Mouse (Mus musculus) bone marrow macrophage, adult 2 months (primary cell): Measurements from ENCODE around the gene L1cam. TPM values are rescaled to one million over a fixed set of nuclear protein-coding genes. Genes with fewer than 3 reads are reported as not detected.

Experiments used
- H3K27ac ChIP-seq: 2 replicates; pipeline ENCODE4 v1.5.1; 2012; ENCODE audit warnings: low read depth, low read length; ENCODE audit not compliant: insufficient read depth
- H3K4me1 ChIP-seq: 2 replicates; pipeline ENCODE4 v1.6.1; 2012; ENCODE audit warnings: low read length; ENCODE audit not compliant: control insufficient read depth, insufficient read depth
- H3K4me3 ChIP-seq: 2 replicates; pipeline ENCODE4 v1.5.1; 2012; ENCODE audit warnings: mild to moderate bottlenecking, low read length, moderate library complexity; ENCODE audit not compliant: insufficient read depth
- CTCF ChIP-seq: IDR thresholded peaks from 2 replicates; pipeline ENCODE4 v1.5.1; 2012; ENCODE audit warnings: low read depth, mild to moderate bottlenecking, low read length, moderate library complexity
- POLR2A ChIP-seq: IDR thresholded peaks from 2 replicates; pipeline ENCODE4 v1.6.1; 2012; ENCODE audit warnings: mild to moderate bottlenecking, low read depth, low read length, borderline replicate concordance
- polyA plus RNA-seq: library from polyadenylated mRNA; stranded (reverse); fragments of >200 nt; gene quantifications from 2 replicates; pipeline ENCODE4 v1.2.4, GENCODE M21; 2012; ENCODE audit not compliant: missing spikeins, insufficient read depth, insufficient read length

L1cam gene
- polyA plus RNA-seq = 32.0 and 36.6 TPM in 2 replicates

DNA sequence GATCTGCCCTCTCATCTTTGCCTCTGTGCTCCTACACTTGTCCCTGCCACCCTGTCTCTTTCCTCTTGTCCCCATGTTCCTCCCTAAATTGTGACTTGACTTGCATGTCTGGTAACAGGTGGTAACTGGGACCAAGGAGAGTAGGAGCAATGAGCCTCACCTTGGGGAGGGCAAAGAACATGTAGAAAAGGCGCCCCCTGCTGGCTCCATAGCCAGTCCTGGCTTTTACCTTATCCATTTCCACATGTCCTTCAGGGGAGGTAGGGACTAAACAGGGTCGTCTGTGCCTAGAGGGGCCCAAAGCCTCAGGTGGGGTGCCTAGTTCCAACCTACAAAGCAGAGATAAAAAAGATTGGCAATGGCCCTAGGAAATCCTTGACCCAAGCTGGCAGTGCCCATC lies at the start of gene L1cam:
Gene L1cam, minus strand, starts transcription at position 387 of the 400 bp plus-strand sequence.
- TF ChIP-seq POLR2A (no peak), CTCF (peak; percentile 21; the same call in 1 of the 2 replicates)
- Histone ChIP-seq H3K4me3 (no peak within 1 kb of the TSS), H3K27ac (no peak within 1 kb of the TSS), H3K4me1 (no peaks in the 10 kb centered on the region)

DNA sequence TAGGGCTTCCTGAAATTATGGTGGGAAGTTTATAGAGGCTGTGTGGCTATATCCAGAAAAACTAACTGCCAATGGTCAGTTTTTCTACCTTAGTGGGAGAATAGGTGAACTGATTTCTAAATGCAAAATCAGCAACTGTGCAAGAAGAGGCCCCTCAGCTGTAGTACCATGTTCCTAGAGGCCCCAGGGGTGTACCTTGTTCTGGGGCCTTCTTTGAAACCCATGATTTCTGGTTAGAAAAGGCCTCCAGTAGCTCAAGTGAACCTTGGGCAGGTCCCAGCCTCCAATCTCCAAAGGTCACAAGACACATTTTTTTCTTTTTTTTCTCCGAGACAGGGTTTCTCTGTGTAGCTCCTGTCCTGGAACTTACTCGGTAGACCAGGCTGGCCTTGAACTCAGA lies 46.4 kb upstream of the L1cam start:
- no peak overlapping the region for H3K4me3 ChIP-seq
- TF ChIP-seq CTCF (no peak), POLR2A (no peak)
- no peak overlapping the region for H3K27ac ChIP-seq
- H3K4me1 ChIP-seq = peaks cover 8% of the 10 kb centered on the region

DNA sequence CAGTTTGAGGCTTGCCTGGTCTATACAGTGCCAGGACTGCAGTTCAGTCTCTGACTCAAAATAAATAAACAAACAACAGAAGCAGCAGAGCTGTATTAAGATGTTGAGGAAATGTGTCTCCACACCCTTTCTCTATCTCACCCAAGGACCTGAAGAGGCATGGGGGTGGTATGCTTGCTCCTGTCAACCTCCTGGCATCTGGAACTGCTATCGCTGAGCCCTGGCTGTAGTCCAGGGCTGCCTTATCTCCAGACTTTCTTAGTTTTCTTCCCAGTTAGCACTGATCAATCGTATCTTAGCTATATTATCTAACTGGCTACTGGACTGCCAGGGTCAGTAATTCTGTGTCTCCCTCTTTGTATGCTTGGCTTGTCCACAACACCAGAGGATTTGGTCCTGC lies 46.0 kb upstream of the L1cam start:
- Histone ChIP-seq H3K27ac (no peak overlapping the region), H3K4me1 (peaks cover 8% of the 10 kb centered on the region), H3K4me3 (no peak overlapping the region)
- TF ChIP-seq CTCF = no peak
- no peak for TF ChIP-seq POLR2A

DNA sequence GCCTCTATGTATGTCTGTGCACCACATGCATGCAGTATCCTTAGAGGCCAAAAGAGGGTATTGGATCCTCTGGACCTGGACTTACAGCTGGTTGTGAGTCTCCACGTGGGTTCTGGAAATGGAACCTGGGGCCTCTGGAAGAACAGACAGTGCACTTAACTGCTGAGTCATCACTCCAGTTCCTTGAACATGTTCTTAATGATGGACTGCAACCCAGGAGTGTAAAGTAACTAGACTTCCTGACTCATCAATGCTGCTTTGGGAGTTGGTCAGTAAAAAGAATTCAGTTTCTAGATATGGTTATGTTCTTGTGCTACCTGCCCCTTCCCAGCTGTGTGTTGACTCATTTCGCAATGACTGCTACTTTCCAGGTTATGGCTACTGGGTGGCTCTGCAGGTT lies 36.0 kb upstream of the L1cam start:
- no peak for TF ChIP-seq CTCF
- H3K4me3 ChIP-seq = no peak overlapping the region
- H3K27ac ChIP-seq = no peak overlapping the region
- H3K4me1 ChIP-seq = peaks cover 18% of the 10 kb centered on the region

DNA sequence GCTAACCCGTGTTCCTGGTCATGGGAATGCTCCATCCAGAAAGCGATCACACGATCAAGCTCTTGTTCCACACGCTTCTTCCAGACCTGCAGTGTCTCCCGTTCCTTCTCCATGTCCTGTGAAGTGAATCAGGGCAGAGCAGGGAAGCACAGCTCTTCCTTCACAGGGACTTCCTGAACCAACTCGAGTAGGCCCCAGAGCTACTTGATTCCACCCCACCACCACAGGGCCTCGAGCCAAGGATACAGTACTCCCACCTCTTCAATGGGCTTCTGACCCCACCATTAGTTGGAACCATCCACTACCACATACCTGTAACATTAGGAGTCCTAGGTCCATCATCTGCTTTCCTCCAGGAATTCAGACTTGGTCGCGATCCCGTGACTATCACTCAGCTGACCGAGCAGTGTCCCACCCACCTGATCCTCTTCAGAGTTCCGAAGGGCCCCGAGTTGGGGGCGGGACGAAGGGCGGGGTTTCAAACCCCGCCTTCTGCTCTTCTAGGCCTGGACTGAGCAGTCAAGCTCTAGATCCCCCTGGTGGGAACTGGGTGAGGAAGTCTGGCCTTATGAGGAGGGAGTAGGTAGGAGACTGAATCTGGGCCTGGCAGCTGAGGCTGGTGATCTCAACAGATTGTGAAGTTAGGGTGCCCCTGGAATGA lies 34.6 kb upstream of the L1cam start, which contains the start of gene Renbp:
Gene Renbp, minus strand, starts transcription at position 449 of the 661 bp plus-strand sequence.
- Histone ChIP-seq H3K27ac (peak within 1 kb of the TSS; percentile 87), H3K4me1 (peaks cover 18% of the 10 kb centered on the region), H3K4me3 (peak within 1 kb of the TSS; percentile 90)
- TF ChIP-seq POLR2A = no peak
- no peak for TF ChIP-seq CTCF

DNA sequence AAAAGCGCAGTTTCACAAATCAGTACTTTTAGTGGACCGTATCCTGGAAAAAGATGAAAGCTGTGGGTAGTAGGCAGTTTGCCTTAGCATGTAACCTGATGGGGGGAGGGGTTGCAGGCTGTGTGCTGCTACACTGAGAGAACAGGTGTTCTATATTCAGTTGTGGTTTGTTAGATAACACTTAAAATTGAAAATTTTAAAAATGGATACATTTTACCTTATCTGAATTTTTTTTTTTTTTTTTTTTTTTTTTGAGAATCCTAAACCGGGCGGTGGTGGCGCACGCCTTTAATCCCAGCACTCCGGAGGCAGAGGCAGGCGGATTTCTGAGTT lies 26.6 kb upstream of the L1cam start:
- Histone ChIP-seq H3K27ac (peak overlapping the region; percentile 57; the same call in 1 of the 2 replicates), H3K4me1 (peaks cover 14% of the 10 kb centered on the region), H3K4me3 (peak overlapping the region; percentile 53)
- TF ChIP-seq CTCF (no peak), POLR2A (no peak)

DNA sequence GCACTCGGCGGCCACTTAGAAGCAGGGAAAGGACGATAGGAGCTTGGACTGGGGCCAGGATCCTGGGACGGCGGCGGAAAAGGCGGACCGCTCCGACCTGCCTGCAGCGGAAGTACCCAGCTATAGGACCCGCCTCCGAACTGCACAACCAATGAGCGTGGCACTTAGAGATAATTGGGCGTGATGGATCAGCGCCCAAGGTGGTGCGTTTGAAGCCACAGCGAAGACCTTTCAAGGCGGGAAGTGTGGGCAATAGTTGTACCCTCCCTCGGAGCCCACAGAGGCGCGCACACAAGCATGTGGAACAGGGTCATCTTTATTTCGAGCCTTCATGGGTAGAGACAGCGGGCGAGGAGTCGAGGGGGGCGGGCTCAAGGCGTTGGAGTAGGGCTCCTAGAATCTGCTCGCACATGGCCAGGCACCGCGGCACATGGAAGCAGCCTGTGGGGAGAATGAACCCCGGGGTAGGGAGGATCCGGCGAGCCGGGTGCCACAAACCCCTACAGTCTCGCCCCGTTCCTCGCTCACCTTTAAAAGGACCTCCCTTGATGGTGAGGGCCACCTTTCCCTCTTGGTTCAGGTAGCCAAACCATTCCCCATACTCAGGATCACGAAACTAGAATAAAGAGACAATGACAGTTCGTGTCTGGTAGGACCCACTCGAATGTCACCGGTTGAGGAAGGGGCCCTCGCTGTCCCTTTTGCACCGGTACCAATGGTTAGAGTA lies 26.1 kb upstream of the L1cam start, which contains the start of the genes Arhgap4 and Naa10:
Gene Arhgap4, minus strand, starts transcription at position 48 of the 727 bp plus-strand sequence.
Gene Naa10, minus strand, starts transcription at position 122 of the 727 bp plus-strand sequence.
- Histone ChIP-seq H3K4me1 (peaks cover 14% of the 10 kb centered on the region), H3K27ac (peak within 1 kb of the TSS; percentile 69), H3K4me3 (peak within 1 kb of the TSS; percentile 89)
- TF ChIP-seq CTCF = no peak
- TF ChIP-seq POLR2A = no peak

DNA sequence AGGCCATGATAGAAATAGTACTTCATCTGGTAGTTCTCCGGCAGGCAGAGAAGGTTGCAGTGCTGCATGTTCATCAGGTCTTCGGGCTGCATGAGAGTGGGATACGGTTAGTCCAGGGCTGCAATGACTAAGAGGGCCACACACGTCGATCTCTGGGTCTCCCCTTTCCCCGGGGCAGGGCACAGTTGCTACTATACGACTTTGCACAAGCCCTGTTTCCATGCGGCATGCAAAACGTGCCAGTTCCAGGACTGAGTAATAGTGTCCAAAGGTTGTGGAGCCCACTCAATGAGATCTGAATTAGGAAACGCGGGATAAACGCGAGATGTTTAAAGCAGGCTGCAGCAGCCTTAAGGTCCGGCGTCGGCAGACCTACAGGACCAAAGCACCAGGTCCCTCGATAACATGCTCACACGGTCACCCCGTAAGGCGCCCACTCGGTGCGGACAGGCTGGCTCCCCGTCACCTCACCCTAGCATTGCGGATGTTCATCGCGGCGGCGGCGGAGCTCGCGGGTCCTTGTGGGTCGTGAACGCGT lies 25.4 kb upstream of the L1cam start:
- Histone ChIP-seq H3K27ac (peak overlapping the region; percentile 69), H3K4me3 (peak overlapping the region; percentile 89), H3K4me1 (peaks cover 14% of the 10 kb centered on the region)
- TF ChIP-seq POLR2A (no peak), CTCF (no peak)

DNA sequence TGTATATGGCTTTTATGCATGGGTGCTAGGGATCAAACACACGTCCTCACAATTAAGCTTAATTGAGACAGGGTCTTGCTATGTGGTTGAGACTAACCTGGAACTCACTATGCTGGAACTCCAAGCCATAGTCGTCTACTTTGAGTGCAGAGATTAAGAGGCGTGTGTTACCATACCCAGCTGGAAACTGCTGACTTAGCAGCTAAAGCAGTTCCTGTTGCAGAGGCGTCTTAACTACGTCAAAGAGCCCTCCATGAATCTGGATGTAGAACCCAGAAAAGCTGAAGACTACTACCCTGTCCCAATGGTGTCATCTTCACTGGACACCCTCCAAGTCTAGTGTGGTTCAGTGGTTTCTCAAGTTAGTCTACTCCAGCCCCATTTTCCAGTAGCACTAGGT lies 22.7 kb upstream of the L1cam start:
- H3K4me1 ChIP-seq = peaks cover 23% of the 10 kb centered on the region
- TF ChIP-seq POLR2A (no peak), CTCF (no peak)

DNA sequence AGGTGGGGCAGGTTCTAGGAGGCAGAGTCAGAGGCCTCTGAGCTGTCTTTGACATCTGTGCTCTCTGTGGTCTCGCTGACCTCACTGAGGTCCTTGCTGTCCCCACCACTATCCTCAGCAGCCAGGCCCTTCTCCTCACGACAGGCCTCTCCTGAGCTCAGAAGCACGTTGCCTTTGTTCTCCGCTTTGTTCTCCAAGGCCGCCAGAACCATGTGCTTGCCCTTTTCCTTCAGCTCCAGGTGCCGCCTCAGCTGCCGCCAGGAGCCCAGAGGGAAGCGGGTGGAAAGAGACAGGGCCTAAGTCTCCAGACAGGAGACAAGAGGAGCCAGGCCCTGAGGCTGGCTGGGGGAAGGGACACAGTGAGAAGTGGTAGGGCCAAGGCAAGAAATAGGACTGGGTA lies 21.0 kb upstream of the L1cam start:
- H3K4me1 ChIP-seq = peaks cover 37% of the 10 kb centered on the region
- H3K27ac ChIP-seq = no peak overlapping the region
- H3K4me3 ChIP-seq = no peak overlapping the region
- TF ChIP-seq POLR2A (no peak), CTCF (no peak)

More for the DNA sequence above, 22.7 kb upstream of the L1cam start:
- no peak overlapping the region for H3K27ac ChIP-seq
- H3K4me3 ChIP-seq = no peak overlapping the region
